Mouse (Mus musculus) ES-E14 (cell line): ENCODE results near the gene Pkib.

Experiments used
- MAFK ChIP-seq: IDR thresholded peaks from 2 replicates; pipeline ENCODE4 v1.6.1; 2014; ENCODE audit warnings: mild to moderate bottlenecking, low read depth, low read length, inconsistent platforms; ENCODE audit not compliant: insufficient read depth
- ZNF384 ChIP-seq: IDR thresholded peaks from 2 replicates; pipeline ENCODE4 v1.6.1; 2012; ENCODE audit warnings: low read depth, low read length, inconsistent platforms

- TF ChIP-seq ZNF384 (no peak), MAFK (no peak)
These were observed 1.1 kb downstream of the Pkib start for GRCm38 (mm10) chr10:57632868-57633240.
